Comparison of ENCODE assay signal across 25 mouse cellular contexts in the genomic region with DNA sequence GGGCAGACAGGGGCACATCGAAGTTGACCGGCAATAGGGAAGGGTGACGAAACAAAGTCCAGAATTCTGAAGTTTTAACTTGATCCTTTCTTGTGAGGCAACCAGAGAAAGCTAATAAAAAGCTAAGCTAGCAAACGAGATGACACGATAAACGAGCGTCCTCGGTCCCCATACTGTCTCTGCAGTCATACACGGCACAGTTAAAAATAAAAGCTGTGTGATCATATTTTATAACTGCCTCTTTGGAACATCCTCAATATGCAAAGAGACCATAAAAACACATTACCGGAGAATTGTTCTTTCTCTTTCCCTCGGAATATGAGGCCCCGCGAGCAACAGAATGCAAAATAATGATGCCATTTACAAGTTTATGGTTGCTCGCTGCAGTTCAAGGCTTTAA.
DNase-seq lines count a peak whose midpoint lies in the region; ATAC-seq lines count a peak whose summit lies in the region.
"Had no signal": no experiment of that assay in that cellular context is flagged by ENCODE, and none has a peak within 500 bp of the region (broad histone marks: within the 10 kb centered on the region; RNA-seq: fewer than 3 reads in every experiment).

No protein-coding gene starts in this region.

- H3K27ac ChIP-seq in intestine, embryonic 14.5 days (ENCODE audit: low read depth): no peak overlapping the region
- no peak overlapping the region for H3K27ac ChIP-seq in intestine, embryonic 15.5 days
- no peak overlapping the region for H3K27ac ChIP-seq in limb, embryonic 13.5 days
- H3K27ac ChIP-seq in limb, embryonic 10.5 days: no peak overlapping the region
- peak overlapping the region; percentile 63 for H3K27ac ChIP-seq in neural tube, embryonic 13.5 days (replicated peaks)
- H3K27ac ChIP-seq: embryonic facial prominence, embryonic 12.5 days; embryonic facial prominence, embryonic 15.5 days; gastrocnemius, adult 2 months had no signal

- H3K27me3 ChIP-seq in intestine, embryonic 14.5 days (replicated peaks; ENCODE audit: control insufficient read depth, insufficient read depth, low read length): no peaks in the 10 kb centered on the region
- no peaks in the 10 kb centered on the region for H3K27me3 ChIP-seq in intestine, embryonic 15.5 days (replicated peaks)
- no peaks in the 10 kb centered on the region for H3K27me3 ChIP-seq in limb, embryonic 13.5 days
- H3K27me3 ChIP-seq in limb, embryonic 10.5 days (ENCODE audit: low read depth, poor library complexity, severe bottlenecking): no peaks in the 10 kb centered on the region
- peaks cover 7% of the 10 kb centered on the region for H3K27me3 ChIP-seq in neural tube, embryonic 13.5 days
- H3K27me3 ChIP-seq: embryonic facial prominence, embryonic 12.5 days; embryonic facial prominence, embryonic 15.5 days had no signal

- 61% methylated on average over 14 of the region's 14 CpGs for WGBS in intestine, embryonic 14.5 days
- WGBS in intestine, embryonic 15.5 days: 59% methylated on average over 14 of the region's 14 CpGs
- WGBS in limb, embryonic 13.5 days: 53% methylated on average over 14 of the region's 14 CpGs
- 87% methylated on average over 14 of the region's 14 CpGs for WGBS in limb, embryonic 10.5 days
- 41% methylated on average over 14 of the region's 14 CpGs for WGBS in neural tube, embryonic 13.5 days

- no peaks in the 10 kb centered on the region for H3K36me3 ChIP-seq in intestine, embryonic 14.5 days (ENCODE audit: control insufficient read depth, insufficient read depth, low read length)
- H3K36me3 ChIP-seq in intestine, embryonic 15.5 days: no peaks in the 10 kb centered on the region
- no peaks in the 10 kb centered on the region for H3K36me3 ChIP-seq in limb, embryonic 13.5 days
- H3K36me3 ChIP-seq in limb, embryonic 10.5 days: no peaks in the 10 kb centered on the region
- 0 out of 2 replicates have a peak, but pooled peaks cover 4% of the 10 kb centered on the region for H3K36me3 ChIP-seq in neural tube, embryonic 13.5 days
- H3K36me3 ChIP-seq: embryonic facial prominence, embryonic 12.5 days; embryonic facial prominence, embryonic 15.5 days; G1E had no signal

- peaks cover 4% of the 10 kb centered on the region; the same call in 1 of the 2 replicates for H3K4me1 ChIP-seq in intestine, embryonic 14.5 days (replicated peaks; ENCODE audit: control insufficient read depth, insufficient read depth, low read length)
- H3K4me1 ChIP-seq in intestine, embryonic 15.5 days (replicated peaks): no peaks in the 10 kb centered on the region; the same call in 1 of the 2 replicates
- H3K4me1 ChIP-seq in limb, embryonic 13.5 days: peaks cover 5% of the 10 kb centered on the region; the same call in 1 of the 2 replicates
- H3K4me1 ChIP-seq in limb, embryonic 10.5 days: no peaks in the 10 kb centered on the region
- H3K4me1 ChIP-seq in neural tube, embryonic 13.5 days (replicated peaks): peaks cover 29% of the 10 kb centered on the region
- H3K4me1 ChIP-seq: embryonic facial prominence, embryonic 12.5 days; embryonic facial prominence, embryonic 15.5 days had no signal

- ATAC-seq in intestine, embryonic 14.5 days (replicated peaks; ENCODE audit: low FRiP score, low TSS enrichment, low read depth): no peak
- ATAC-seq in intestine, embryonic 15.5 days: no peak
- no peak for ATAC-seq in limb, embryonic 13.5 days (ENCODE audit: low FRiP score, low read depth)
- 0 out of 2 replicates have a peak, but pooled peaks have one; percentile 48 for ATAC-seq in neural tube, embryonic 13.5 days (ENCODE audit: low read depth)
- ATAC-seq: forebrain, embryonic 14.5 days; forebrain, postnatal 0 days; Patski had no signal

- H3K4me2 ChIP-seq in intestine, embryonic 14.5 days (ENCODE audit: low read length): 0 out of 2 replicates have a peak overlapping the region, but pooled peaks have one; percentile 8
- H3K4me2 ChIP-seq in intestine, embryonic 15.5 days (replicated peaks): no peak overlapping the region
- H3K4me2 ChIP-seq in limb, embryonic 13.5 days (replicated peaks): peak overlapping the region; percentile 16
- H3K4me2 ChIP-seq in neural tube, embryonic 13.5 days: no peak overlapping the region
- H3K4me2 ChIP-seq: embryonic facial prominence, embryonic 12.5 days; embryonic facial prominence, embryonic 15.5 days; heart, embryonic 11.5 days; hindbrain, embryonic 14.5 days had no signal

- H3K4me3 ChIP-seq in intestine, embryonic 14.5 days (ENCODE audit: low read depth, low read length): no peak overlapping the region
- H3K4me3 ChIP-seq in intestine, embryonic 15.5 days (replicated peaks): no peak overlapping the region
- H3K4me3 ChIP-seq in limb, embryonic 13.5 days: no peak overlapping the region
- H3K4me3 ChIP-seq in limb, embryonic 10.5 days: no peak overlapping the region
- no peak overlapping the region for H3K4me3 ChIP-seq in neural tube, embryonic 13.5 days
- H3K4me3 ChIP-seq: embryonic facial prominence, embryonic 12.5 days; embryonic facial prominence, embryonic 15.5 days; gastrocnemius, adult 2 months had no signal

- no peaks in the 10 kb centered on the region for H3K9me3 ChIP-seq in intestine, embryonic 14.5 days (ENCODE audit: control insufficient read depth, low read length)
- H3K9me3 ChIP-seq in intestine, embryonic 15.5 days: no peaks in the 10 kb centered on the region
- H3K9me3 ChIP-seq in limb, embryonic 13.5 days: no peaks in the 10 kb centered on the region
- H3K9me3 ChIP-seq in limb, embryonic 10.5 days (replicated peaks): no peaks in the 10 kb centered on the region
- H3K9me3 ChIP-seq in neural tube, embryonic 13.5 days: no peaks in the 10 kb centered on the region
- H3K9me3 ChIP-seq: embryonic facial prominence, embryonic 12.5 days; embryonic facial prominence, embryonic 15.5 days had no signal

- DNase-seq in intestine, embryonic 14.5 days (ENCODE audit: low spot score): no peak
- DNase-seq in limb, embryonic 10.5 days (ENCODE audit: low spot score): no peak
- no peak for DNase-seq in neural tube, embryonic 10.5 days (ENCODE audit: extremely low spot score, low spot score)
- DNase-seq in T-cell, adult 2 months (ENCODE audit: low spot score): no peak
- DNase-seq: adrenal gland, adult 2 months; adrenal gland, postnatal 14 days; B cell, adult 2 months; cerebellum, adult 11 months; cerebellum, adult 2 months; cerebellum, adult 9-11 months; cerebellum, postnatal 25 days; forebrain, postnatal 0 days; gastrocnemius, adult 2 months; gastrocnemius, postnatal 14 days; heart, adult 11 months had no signal

- H3K9ac ChIP-seq in intestine, embryonic 14.5 days (ENCODE audit: low read length): no peak overlapping the region
- H3K9ac ChIP-seq in intestine, embryonic 15.5 days: no peak overlapping the region
- no peak overlapping the region for H3K9ac ChIP-seq in limb, embryonic 13.5 days
- H3K9ac ChIP-seq in neural tube, embryonic 13.5 days: no peak overlapping the region
- H3K9ac ChIP-seq: embryonic facial prominence, embryonic 12.5 days; embryonic facial prominence, embryonic 15.5 days; forebrain, postnatal 0 days; hindbrain, embryonic 14.5 days had no signal

Comparison
In these comparisons a context has a peak if more than half of its experiments do, and no peak if none do; other contexts are left out.
1. H3K4me2 ChIP-seq: peak in intestine, embryonic 14.5 days (single experiment) and limb, embryonic 13.5 days (single experiment); none in intestine, embryonic 15.5 days (single experiment) and neural tube, embryonic 13.5 days (single experiment).